Mouse (Mus musculus): ENCODE results near the gene Ptgs1. TPM values are rescaled to one million over a fixed set of nuclear protein-coding genes. Genes with fewer than 3 reads are reported as not detected.
"Not testable (repeated sequence)": the region's sequence is repeated elsewhere in the genome, so short reads cannot be mapped to it uniquely, and the experiment has no call there.

The Ptgs1 gene
- 23.3 and 25.2 TPM in 2 replicates for polyA plus RNA-seq (2015; fragmentation: Nextera tagmentation; extraction: Ambion mirVana)

DNA sequence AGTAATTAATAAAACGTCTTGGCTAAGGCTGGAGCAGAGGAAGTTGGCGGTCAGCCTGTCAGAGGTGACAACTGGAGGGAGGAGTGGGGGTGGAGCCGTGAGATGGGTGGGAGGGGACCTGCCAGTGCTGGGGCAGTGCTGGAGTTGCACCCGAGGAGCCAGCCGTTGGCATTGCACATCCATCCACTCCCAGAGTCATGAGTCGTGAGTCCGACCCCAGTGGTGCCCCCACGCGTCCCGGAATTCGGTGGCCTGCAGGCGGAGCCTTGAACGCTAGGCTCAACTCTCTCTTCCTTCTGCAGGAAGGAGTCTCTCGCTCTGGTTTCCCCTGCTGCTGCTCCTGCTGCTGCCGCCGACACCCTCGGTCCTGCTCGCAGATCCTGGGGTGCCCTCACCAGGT, at the start of gene Ptgs1:
Gene Ptgs1 (plus strand): TSS at position 61 of the 400 bp plus-strand sequence.
- no peak for ATAC-seq (ENCODE audit: extremely low read depth, insufficient number of reproducible peaks, low FRiP score, low TSS enrichment)
- peak within 1 kb of the TSS; percentile 71 for H3K27ac ChIP-seq (replicated peaks)
- H3K9ac ChIP-seq, result peak within 1 kb of the TSS; percentile 88
- peak within 1 kb of the TSS; percentile 93 for H3K4me2 ChIP-seq
- no peaks in the 10 kb centered on the region for H3K36me3 ChIP-seq
- H3K4me3 ChIP-seq, result peak within 1 kb of the TSS; percentile 68
- H3K27me3 ChIP-seq (replicated peaks), result peaks cover 7% of the 10 kb centered on the region
- 0% methylated on average over 18 of the region's 18 CpGs for WGBS
- H3K9me3 ChIP-seq, result no peaks in the 10 kb centered on the region
- peaks cover 41% of the 10 kb centered on the region for H3K4me1 ChIP-seq

DNA sequence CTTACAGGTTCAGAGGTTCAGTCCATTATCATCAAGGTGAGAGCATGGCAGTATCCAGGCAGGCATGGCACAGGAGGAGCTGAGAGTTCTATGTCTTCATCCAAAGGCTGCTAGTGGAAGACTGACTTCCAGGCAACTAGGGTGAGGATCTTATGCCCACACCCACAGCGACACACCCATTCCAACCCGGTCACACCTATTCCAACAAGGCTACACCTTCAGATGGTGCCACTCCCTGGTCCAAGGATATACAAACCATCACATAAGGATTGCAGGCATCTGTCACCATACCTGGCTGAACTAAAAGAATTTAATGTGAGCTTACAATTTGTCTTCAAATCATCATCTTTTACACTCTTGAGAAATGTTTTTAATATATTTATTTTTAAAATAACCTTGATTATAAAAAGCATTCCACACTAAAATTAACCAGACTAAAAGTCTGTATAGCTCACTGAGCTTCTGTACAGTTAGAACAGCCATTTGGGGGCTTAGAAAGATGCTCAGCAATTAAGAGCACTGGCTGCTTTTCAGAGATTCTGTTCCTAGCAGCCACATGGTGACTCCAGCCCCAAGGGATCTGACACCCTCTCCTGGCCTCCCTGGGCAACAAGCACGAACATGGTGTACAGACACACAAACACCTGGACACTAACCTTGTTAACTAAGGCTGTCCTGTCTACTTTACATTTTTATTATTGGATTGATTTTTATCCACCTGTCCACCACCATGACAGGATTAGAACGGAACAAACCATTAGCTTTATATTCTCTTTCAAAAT, 48.4 kb upstream of the Ptgs1 start:
- H3K4me2 ChIP-seq; H3K9ac ChIP-seq; ATAC-seq (ENCODE audit: extremely low read depth, insufficient number of reproducible peaks, low FRiP score, low TSS enrichment); H3K4me3 ChIP-seq; H3K9me3 ChIP-seq; H3K27ac ChIP-seq (replicated peaks); H3K27me3 ChIP-seq (replicated peaks): not testable (repeated sequence)
- 84% methylated on average over 4 of the region's 4 CpGs for WGBS
- peaks cover 27% of the 10 kb centered on the region for H3K4me1 ChIP-seq
- H3K36me3 ChIP-seq, result peaks cover 33% of the 10 kb centered on the region

DNA sequence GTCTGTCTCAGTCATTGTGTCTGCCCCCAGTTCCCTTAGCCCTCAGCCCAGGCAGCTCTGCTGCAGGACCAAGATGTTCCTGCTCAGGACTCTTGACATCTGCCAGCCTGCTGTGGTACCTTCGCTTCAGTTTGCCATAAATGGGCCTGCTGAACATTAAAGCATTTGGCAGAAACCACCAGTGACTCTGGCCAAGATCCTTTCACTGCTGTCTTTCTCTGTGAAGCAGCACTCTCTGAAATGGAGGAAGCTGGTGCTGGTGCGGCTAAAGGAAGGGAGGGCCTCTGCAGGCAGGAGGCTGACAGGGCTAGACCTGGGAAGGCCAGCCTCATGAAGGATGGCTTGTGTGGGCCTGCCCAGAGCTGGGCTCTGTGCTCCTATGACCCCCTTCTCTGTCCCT, 46.9 kb upstream of the Ptgs1 start:
- no peaks in the 10 kb centered on the region for H3K9me3 ChIP-seq
- peaks cover 26% of the 10 kb centered on the region for H3K4me1 ChIP-seq
- H3K4me3 ChIP-seq, result no peak overlapping the region
- no peak overlapping the region for H3K9ac ChIP-seq
- 48% methylated on average over 2 of the region's 2 CpGs for WGBS
- peak overlapping the region; percentile 52 for H3K27ac ChIP-seq (replicated peaks)
- no peak overlapping the region for H3K4me2 ChIP-seq
- H3K36me3 ChIP-seq, result peaks cover 20% of the 10 kb centered on the region
- ATAC-seq (ENCODE audit: extremely low read depth, insufficient number of reproducible peaks, low FRiP score, low TSS enrichment), result no peak
- H3K27me3 ChIP-seq (replicated peaks), result no peaks in the 10 kb centered on the region

DNA sequence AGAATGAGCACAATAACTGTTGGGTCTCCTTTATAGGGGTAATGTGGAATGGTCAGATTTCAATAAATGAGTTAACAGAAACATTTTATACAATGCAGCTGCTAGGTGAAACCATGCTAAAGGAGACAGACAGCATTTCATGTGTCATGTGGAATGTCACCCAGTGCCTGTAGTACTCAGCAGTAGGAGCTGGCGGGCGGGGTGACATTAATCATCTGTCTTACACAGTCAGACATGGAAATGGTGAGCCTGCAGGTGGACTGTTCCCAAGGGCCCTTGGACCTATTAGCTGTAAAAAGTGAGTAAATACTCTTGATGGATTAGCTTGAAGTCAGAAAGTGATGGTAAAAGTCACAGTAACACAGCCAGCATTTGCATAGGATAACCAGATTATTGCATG, 46.0 kb upstream of the Ptgs1 start:
- Histone ChIP-seq H3K9me3 (no peaks in the 10 kb centered on the region), H3K9ac (no peak overlapping the region), H3K4me2 (no peak overlapping the region), H3K4me1 (peaks cover 24% of the 10 kb centered on the region), H3K4me3 (no peak overlapping the region), H3K27ac (replicated peaks) (no peak overlapping the region), H3K36me3 (peaks cover 16% of the 10 kb centered on the region; the same call in 1 of the 2 replicates), H3K27me3 (replicated peaks) (no peaks in the 10 kb centered on the region)
- WGBS, result 88% methylated on average over 2 of the region's 2 CpGs
- no peak for ATAC-seq (ENCODE audit: extremely low read depth, insufficient number of reproducible peaks, low FRiP score, low TSS enrichment)

DNA sequence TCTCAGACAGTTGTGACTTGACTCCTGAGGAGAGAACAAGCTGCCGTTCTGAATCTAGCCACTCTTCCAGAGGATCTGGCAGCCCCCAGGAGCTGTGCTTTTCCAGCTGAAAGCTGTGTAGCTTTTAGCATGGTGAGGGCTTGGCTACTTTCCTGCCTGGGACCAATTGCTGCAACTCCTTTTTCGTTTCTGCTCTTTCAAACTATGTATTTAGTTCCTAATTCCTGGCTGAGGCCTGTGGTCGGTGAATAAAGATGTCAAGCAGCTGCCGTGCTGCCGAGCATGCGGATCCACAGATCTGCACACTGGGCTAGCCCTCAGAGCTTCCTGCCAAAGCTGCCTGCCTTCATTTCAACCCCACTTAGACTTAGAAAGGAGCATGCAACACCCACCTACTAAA, 45.4 kb upstream of the Ptgs1 start:
- Histone ChIP-seq H3K9ac (no peak overlapping the region), H3K27ac (replicated peaks) (no peak overlapping the region; the same call in 1 of the 2 replicates), H3K9me3 (no peaks in the 10 kb centered on the region), H3K36me3 (peaks cover 12% of the 10 kb centered on the region; the same call in 1 of the 2 replicates), H3K4me3 (no peak overlapping the region), H3K27me3 (replicated peaks) (no peaks in the 10 kb centered on the region), H3K4me1 (peaks cover 18% of the 10 kb centered on the region), H3K4me2 (no peak overlapping the region)
- 69% methylated on average over 6 of the region's 6 CpGs for WGBS
- no peak for ATAC-seq (ENCODE audit: extremely low read depth, insufficient number of reproducible peaks, low FRiP score, low TSS enrichment)

DNA sequence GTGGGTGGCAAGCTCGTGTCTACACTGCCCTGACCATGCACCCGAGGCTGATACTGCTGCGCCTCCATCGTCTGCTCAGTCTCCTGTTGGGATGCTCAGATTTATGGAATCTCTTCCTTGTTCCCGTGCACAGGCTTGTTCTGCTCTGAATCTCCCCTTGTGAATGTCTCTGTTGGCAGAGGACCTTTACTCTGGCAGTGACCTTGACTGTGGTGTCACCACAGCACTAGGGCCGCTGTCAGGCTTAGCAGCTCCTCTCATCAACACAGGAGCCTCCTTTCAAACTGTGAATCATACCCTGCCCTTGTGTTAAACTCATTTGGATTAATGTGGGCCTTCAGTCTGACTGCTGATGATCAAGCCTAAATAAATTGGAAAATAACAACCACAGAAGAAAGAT, 41.0 kb upstream of the Ptgs1 start:
- 0 out of 2 replicates have a peak overlapping the region, but pooled peaks have one; percentile 24 for H3K27ac ChIP-seq (replicated peaks)
- H3K9ac ChIP-seq; ATAC-seq (ENCODE audit: extremely low read depth, insufficient number of reproducible peaks, low FRiP score, low TSS enrichment); H3K9me3 ChIP-seq; H3K4me3 ChIP-seq; H3K27me3 ChIP-seq (replicated peaks); H3K4me2 ChIP-seq; H3K4me1 ChIP-seq: not testable (repeated sequence)
- peaks cover 13% of the 10 kb centered on the region for H3K36me3 ChIP-seq
- WGBS, result 74% methylated on average over 6 of the region's 6 CpGs

DNA sequence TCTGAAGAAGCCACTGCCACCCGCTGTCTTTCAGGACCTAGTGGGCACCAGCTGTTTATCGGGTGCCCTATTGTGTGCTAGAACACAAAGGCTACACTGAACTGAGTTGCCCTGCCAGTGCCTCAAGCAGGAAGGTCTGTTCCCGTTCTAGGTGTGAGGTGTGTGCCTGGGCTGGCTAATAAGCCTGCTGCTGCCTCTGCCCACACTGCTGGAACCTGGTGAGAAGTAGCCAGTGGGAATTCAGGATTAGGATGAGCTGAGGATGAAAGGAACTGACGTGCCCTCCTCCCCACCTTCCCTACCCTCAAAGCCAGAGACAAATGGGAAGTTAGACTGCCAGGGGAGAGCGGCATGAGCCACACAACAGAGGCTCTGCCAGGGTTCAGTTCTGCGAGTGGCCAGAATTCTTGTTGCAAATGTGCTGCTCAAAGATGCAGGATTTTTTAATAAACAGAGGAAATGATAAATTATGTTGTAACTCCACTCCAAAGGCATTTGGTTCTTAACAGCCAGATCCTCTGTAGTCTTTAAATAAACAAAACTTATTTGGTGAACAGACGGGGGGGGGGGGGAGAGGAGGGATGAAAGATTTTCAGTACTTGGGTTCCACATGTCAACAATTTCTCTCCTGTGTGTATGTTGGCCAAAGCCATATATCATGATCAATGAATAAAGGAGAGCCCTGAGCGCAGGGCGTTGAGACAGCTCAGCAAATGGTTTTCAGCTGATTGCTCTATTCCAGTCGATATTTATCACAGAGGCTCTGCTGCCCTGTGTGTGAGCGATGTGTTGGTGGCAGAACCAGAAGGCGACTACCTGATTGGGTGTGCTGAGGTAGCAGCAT, 38.9 kb upstream of the Ptgs1 start:
- peaks cover 13% of the 10 kb centered on the region for H3K36me3 ChIP-seq
- H3K4me3 ChIP-seq, result no peak overlapping the region
- no peak overlapping the region for H3K27ac ChIP-seq (replicated peaks)
- H3K9me3 ChIP-seq, result no peaks in the 10 kb centered on the region
- 64% methylated on average over 12 of the region's 12 CpGs for WGBS
- H3K27me3 ChIP-seq (replicated peaks), result no peaks in the 10 kb centered on the region
- no peak overlapping the region for H3K4me2 ChIP-seq
- peaks cover 8% of the 10 kb centered on the region; the same call in 1 of the 2 replicates for H3K4me1 ChIP-seq
- no peak overlapping the region for H3K9ac ChIP-seq
- no peak for ATAC-seq (ENCODE audit: extremely low read depth, insufficient number of reproducible peaks, low FRiP score, low TSS enrichment)

DNA sequence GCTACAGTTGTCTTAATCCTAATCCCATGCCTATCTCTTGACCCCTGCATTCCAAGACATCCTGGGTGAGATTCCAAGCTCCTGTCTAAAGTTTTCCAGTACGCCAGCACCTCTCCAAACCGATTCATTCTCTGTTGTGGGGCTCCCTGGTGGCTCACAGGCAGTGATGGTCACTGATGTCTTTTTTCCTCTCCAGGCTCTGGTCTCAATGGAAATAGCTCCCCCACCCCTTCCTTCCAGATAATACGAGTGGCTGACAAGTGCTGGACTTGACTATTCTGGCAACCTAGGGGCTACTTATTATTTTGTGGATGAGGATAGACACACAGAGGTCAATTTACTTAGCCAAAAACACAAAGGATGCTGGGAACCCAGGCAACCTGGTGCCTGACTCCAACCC, 33.2 kb upstream of the Ptgs1 start:
- WGBS, result 45% methylated on average over 3 of the region's 3 CpGs
- no peak overlapping the region for H3K27ac ChIP-seq (replicated peaks)

DNA sequence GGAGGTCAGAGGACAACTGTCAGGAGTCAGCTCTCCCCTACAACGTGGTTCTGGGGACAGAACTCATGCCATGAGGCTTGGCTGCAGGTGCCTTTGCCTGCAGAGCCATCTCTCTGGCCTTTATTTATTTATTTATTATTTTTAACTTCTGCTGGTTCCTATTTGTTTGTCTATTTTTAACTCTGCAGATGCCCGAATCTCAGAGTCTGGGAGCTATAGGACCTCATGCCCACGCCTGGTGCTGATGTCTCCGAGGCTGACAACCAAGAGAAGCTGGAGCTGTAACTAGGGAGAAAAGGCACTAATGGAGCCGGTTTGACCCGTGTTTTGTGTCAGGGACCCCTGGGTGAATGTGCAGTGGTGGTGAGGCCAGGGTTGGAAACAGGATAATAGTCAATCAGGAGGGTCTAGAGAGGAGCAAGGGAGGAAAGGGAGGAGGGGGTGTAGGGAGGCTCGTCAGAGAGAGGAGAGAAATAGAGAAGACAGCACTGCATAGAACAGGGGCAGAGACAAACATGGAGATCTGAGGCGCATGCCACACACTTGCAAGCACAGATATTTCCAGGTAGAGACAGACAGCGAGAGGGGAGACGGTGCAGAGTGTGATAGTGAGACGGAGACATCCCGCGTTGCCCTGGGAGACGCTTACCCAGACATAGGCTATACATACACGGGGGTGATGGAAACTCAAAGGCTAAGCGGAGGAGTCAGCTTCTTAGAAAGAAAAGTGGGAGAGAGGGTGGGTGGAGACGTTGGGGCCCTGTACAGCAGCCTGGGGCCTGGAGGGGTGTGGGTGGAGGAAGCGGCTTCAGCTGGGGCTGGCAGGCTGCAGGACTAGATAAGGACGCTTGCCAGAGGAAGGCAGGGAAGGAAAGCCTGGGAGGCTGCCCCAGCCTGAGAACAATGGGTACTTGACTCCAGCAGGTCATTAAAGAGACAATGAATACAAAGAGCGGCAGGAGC, 32.0 kb upstream of the Ptgs1 start:
- no peaks in the 10 kb centered on the region for H3K9me3 ChIP-seq
- H3K4me1 ChIP-seq, result peaks cover 55% of the 10 kb centered on the region
- peak overlapping the region; percentile 70 for H3K9ac ChIP-seq
- H3K4me2 ChIP-seq, result peak overlapping the region; percentile 69
- no peaks in the 10 kb centered on the region for H3K36me3 ChIP-seq
- H3K27me3 ChIP-seq (replicated peaks), result peaks cover 36% of the 10 kb centered on the region
- H3K4me3 ChIP-seq, result peak overlapping the region; percentile 39
- peak; percentile 73 for ATAC-seq (ENCODE audit: extremely low read depth, insufficient number of reproducible peaks, low FRiP score, low TSS enrichment)
- H3K27ac ChIP-seq (replicated peaks), result peak overlapping the region; percentile 82
- WGBS, result 11% methylated on average over 20 of the region's 20 CpGs

More for the DNA sequence above, 33.2 kb upstream of the Ptgs1 start:
- Histone ChIP-seq H3K4me3 (no peak overlapping the region), H3K4me1 (peaks cover 43% of the 10 kb centered on the region), H3K9me3 (no peaks in the 10 kb centered on the region), H3K4me2 (no peak overlapping the region), H3K27me3 (replicated peaks) (peaks cover 24% of the 10 kb centered on the region), H3K9ac (no peak overlapping the region), H3K36me3 (no peaks in the 10 kb centered on the region)
- ATAC-seq (ENCODE audit: extremely low read depth, insufficient number of reproducible peaks, low FRiP score, low TSS enrichment), result no peak

DNA sequence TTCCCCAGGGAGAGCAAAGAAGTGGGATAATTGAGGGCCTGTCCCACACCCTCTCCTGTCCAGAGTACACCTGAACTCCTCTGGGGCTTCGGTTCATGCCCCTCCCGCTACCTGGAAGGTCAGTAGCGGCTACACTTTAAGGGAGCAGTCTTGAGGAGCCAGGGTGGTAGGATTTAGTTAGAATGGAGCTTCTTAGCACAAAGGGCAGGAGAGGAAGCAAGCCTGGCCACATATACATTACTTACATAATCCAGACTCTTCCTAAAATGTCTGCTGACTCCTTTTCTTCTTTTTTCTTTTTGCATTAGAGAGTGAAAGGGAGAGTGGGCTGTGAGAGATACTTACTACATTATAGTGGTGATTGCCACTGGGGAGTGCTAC, 31.4 kb upstream of the Ptgs1 start:
- H3K27ac ChIP-seq (replicated peaks), result peak overlapping the region; percentile 82
- no peaks in the 10 kb centered on the region for H3K9me3 ChIP-seq
- H3K9ac ChIP-seq, result peak overlapping the region; percentile 70
- H3K36me3 ChIP-seq, result no peaks in the 10 kb centered on the region
- peaks cover 40% of the 10 kb centered on the region for H3K27me3 ChIP-seq (replicated peaks)
- peak overlapping the region; percentile 39 for H3K4me3 ChIP-seq
- H3K4me2 ChIP-seq, result peak overlapping the region; percentile 69
- WGBS, result 30% methylated on average over 3 of the region's 3 CpGs
- no peak for ATAC-seq (ENCODE audit: extremely low read depth, insufficient number of reproducible peaks, low FRiP score, low TSS enrichment)
- H3K4me1 ChIP-seq, result peaks cover 61% of the 10 kb centered on the region

Measured in heart, embryonic 13.5 days (tissue).